Mouse (Mus musculus): ENCODE results near the gene Clmp.

The Clmp gene

GRCm38 (mm10) chr9:40693026-40693425 lies 7.3 kb downstream of the Clmp start:
- no peak for DNase-seq (ENCODE audit: low spot score)

GRCm38 (mm10) chr9:40693768-40694167 lies 8.0 kb downstream of the Clmp start:
- no peak for DNase-seq (ENCODE audit: low spot score)

GRCm38 (mm10) chr9:40694284-40694683 lies 8.5 kb downstream of the Clmp start:
- no peak for DNase-seq (ENCODE audit: low spot score)

DNA sequence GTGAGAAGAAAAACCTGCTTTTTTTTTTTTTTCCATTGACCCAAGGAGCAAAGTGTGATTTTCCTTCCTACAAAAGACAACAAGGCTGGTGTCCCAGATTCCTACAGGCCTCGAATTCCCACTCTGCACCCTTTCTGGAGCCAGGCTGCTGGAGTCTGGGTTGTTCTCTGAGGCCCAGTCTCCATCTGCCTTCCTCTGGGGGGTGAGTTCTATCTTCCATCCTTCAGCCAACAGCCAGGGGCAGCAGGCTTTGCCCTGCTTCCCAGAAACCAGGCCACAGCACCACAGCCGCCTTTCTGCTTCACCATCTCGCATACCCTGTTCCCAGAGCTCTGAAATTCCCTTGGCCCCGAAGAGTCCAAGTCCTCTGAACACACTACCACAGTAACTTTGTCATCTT lies 10.3 kb downstream of the Clmp start:
- DNase-seq (ENCODE audit: low spot score) = no peak

- DNase-seq (ENCODE audit: low spot score) = no peak
Observed at GRCm38 (mm10) chr9:40699194-40699593, 13.4 kb downstream of the Clmp start.

DNA sequence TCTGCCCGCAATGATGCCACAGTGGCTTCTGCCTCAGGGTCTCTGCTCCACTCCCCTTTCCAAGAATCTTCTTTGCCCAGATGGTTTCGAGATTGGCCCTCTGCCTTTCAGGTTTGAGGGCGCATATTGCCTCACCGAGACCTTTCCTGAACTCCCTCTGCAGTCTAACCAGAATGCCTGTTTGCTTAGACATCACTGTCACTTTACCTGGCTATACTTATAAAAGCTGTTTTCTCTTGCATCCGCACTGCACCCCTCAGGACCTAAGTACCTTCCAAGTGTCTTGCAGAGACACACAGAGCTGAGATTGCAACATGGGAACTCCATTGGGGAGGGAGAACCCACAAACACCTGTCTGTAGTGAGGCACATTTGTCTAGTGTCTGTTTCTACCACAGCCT lies 14.5 kb downstream of the Clmp start:
- no peak for DNase-seq (ENCODE audit: low spot score)

GRCm38 (mm10) chr9:40704364-40705276 lies 18.9 kb downstream of the Clmp start:
- no peak for DNase-seq (ENCODE audit: low spot score)

GRCm38 (mm10) chr9:40708448-40709140 lies 22.8 kb downstream of the Clmp start:
- DNase-seq (ENCODE audit: low spot score) = no peak

DNA sequence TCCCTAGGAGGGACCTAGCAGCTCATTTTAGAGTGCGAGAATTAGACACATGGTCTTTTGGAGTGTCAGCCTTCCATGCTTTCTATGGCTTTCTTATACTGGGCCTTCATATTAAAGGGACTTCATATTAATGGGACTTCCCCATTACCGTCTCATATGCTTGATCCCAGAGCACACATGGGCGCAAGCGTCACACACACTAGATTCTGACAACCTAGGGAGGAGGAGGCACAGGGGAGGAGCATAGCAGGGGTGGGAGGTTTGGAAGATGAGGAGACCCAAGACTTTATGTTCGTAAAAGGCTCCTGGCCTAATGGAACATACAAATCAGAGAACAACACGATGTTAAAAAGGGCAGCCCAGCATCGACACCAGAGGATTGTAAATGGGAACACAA lies 23.4 kb downstream of the Clmp start:
- no peak for DNase-seq (ENCODE audit: low spot score)

DNA sequence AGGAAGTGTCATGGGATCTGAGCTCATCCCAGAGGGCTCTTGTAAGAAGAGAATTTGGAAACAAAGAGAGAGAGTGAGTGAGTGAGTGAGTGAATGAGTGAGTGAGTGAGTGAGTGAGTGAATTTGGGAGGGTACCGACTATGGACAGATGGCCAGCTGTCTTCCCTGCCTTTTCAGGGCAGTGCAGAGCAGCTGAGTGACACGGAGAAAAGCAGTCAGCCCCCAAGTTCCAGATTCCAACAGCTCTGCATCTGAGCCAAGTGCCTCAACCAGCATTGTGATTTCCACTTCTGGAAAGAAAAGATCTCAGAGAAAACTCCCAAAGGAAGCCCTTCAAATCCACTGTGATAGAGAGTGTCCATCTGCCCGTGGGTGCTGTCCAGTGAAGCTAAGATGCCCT lies 23.8 kb downstream of the Clmp start:
- DNase-seq (ENCODE audit: low spot score) = no peak

DNA sequence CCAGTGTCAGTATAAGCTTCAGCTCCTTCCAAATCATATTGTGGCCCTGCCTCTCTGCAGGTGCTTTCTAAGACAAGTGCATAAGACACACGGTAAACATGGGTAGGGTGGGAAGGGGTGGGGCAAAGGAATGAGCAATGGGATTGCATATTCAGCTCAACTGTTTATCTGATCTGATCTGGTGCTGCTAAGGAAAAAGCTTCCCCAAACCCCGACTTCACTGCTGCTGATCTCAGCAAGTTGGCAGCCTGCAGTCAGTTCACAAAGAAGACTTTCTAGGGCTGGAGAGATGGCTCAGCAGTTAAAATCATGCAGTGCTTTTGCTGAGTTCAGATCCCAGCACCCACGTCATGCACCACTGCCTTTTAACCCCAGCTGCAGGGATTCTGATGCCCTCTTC lies 24.2 kb downstream of the Clmp start:
- DNase-seq (ENCODE audit: low spot score) = no peak

DNA sequence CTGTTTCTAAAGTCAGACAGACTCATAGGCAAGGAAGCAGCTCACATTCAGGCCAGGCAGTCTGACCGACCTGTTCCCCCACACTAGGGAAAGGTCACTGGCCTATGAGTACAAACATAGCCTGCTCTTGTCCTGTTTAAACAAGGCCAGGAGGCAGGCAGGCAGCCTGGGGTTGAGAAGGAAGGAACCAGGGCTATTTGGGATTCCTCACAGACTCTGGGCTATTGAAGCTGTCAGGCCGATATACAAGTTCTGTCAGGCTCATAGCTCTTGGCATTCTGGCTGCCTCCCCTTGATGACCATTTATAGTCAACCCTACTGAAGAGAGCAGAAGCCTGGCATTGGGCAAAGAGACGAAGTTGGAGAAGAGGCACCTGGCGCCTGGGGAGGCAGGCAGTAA lies 25.9 kb downstream of the Clmp start:
- no peak for DNase-seq (ENCODE audit: low spot score)

- DNase-seq (ENCODE audit: low spot score) = peak; percentile 9
Observed at GRCm38 (mm10) chr9:40717182-40717874, 31.6 kb downstream of the Clmp start.

- no peak for DNase-seq (ENCODE audit: low spot score)
Observed at GRCm38 (mm10) chr9:40717875-40718185, 32.1 kb downstream of the Clmp start.

GRCm38 (mm10) chr9:40720881-40721280 lies 35.1 kb downstream of the Clmp start:
- DNase-seq (ENCODE audit: low spot score) = no peak

DNA sequence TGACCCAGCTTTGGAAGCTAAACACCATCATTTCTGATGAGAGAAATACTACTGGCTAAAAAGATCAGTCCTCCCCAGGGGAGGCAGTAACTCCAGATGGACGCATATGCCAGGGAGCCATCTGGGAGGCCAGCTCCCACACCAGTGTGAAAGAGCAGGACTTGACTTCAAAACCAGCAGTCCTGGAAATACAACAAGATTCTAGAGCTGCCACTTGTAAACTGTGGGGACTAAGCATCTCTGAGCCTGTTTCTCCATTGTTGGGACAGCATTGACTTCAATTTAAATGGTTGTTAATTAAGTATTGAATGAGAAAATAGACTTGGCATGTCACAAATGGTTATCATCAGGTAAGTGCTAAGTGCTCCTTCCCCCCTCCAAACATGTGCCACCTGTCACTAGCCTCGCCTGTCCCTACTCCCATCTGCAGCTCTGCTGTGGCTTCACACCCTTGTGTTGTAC lies 37.6 kb downstream of the Clmp start:
- DNase-seq (ENCODE audit: low spot score) = no peak

GRCm38 (mm10) chr9:40724978-40725377 lies 39.2 kb downstream of the Clmp start:
- no peak for DNase-seq (ENCODE audit: low spot score)

DNA sequence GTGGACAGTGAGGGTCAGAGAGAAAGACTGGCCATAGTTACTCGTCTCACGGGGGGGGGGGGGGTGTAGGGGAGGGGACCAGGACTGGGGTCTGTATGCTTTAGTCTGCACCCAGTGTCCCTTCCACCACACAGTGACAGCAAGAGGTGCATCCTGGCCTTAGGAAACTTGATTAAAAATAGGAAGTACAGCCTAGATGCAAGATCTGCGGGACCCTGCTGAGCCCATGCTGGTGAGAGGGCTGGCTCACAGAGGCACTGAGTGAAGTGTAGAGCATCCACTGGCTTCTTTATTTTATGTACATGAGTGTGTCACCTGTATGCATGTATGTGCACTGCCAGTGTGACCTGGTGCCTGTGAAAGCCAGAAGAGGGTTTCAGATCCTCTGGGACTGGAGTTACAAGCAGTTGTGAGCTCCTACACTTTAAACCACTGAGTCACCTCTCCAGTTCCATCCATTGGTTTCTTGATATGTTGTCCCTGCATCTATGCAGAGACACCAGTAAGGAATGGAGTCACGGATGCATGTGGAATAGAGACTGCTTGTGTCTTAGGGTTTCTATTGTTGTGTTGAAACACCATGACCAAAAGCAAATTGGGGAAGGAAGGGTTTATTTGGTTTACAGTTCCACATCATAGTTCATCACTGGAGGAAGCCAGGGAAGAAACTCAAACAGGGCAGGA lies 41.5 kb downstream of the Clmp start:
- no peak for DNase-seq (ENCODE audit: low spot score)

GRCm38 (mm10) chr9:40727824-40728495 lies 42.2 kb downstream of the Clmp start:
- no peak for DNase-seq (ENCODE audit: low spot score)

GRCm38 (mm10) chr9:40730302-40730700 lies 44.5 kb downstream of the Clmp start:
- no peak for DNase-seq (ENCODE audit: low spot score)

- peak; percentile 49 for DNase-seq (ENCODE audit: low spot score)
Observed at GRCm38 (mm10) chr9:40730701-40731590, 45.2 kb downstream of the Clmp start.
